Mouse (Mus musculus): ENCODE measurements around the gene E130218I03Rik. TPM values are rescaled to one million over a fixed set of nuclear protein-coding genes. Genes with fewer than 3 reads are reported as not detected.
"Not testable (repeated sequence)": the region's sequence is repeated elsewhere in the genome, so short reads cannot be mapped to it uniquely, and the experiment has no call there.

E130218I03Rik gene
- polyA plus RNA-seq, 1 experiment from 2014 or later = 0.67 TPM

DNA sequence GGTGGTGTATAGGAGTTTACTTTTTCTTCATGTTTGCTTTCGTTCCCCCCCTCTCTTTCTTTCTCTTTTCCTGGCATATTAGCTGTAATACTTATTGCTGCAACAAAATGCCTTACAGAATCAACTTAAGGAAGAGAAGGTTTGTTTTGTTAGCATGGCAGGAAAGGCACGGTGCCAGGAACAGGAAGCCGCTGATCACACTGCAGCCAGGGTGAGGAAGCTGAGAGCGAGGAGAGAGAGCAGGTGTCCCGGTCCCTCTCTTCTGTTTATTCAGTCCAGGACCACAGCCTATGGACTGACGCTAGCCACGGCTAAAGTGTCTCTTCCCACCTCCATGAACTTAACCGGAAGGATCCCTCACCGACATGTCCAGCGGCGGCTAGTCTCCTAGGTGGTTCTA lies 14.9 kb downstream of the E130218I03Rik start:
- no peak overlapping the region for H3K9ac ChIP-seq (replicated peaks; ENCODE audit: low read length)
- no peak overlapping the region for H3K4me3 ChIP-seq (ENCODE audit: low read length)
- 47% methylated on average over 11 of the region's 11 CpGs for WGBS
- no peaks in the 10 kb centered on the region for H3K9me3 ChIP-seq (ENCODE audit: low read length)
- no peak for ATAC-seq (ENCODE audit: low FRiP score, low TSS enrichment)
- H3K4me1 ChIP-seq (ENCODE audit: insufficient read depth, low read length) = peaks cover 27% of the 10 kb centered on the region
- H3K27me3 ChIP-seq (ENCODE audit: insufficient read depth, low read length) = peaks cover 6% of the 10 kb centered on the region
- H3K36me3 ChIP-seq (ENCODE audit: insufficient read depth, low read length) = no peaks in the 10 kb centered on the region
- H3K4me2 ChIP-seq (replicated peaks; ENCODE audit: low read depth, low read length) = no peak overlapping the region
- H3K27ac ChIP-seq (ENCODE audit: low read length) = no peak overlapping the region; the same call in 1 of the 2 replicates

DNA sequence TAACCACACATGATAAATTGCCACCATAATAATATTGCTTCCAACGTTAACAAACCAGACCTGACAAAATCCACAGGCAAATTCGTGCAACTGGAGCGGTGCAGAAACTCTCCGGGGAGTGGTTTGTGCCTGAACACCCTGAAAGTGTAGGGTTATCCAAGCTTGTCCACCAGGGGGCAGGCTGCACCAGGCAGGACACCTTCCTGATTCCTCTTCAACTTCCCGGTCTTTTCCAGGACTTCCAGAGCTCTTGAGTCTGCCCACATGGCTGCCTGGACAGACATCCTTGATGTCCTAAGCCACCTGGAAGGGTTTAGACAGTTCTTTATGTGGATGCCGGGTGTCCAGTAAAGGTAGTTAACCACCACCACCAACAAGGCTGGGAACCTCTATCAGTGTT lies 19.7 kb downstream of the E130218I03Rik start:
- ATAC-seq (ENCODE audit: low FRiP score, low TSS enrichment) = no peak
- Histone ChIP-seq H3K4me3 (ENCODE audit: low read length) (no peak overlapping the region), H3K27ac (ENCODE audit: low read length) (no peak overlapping the region), H3K27me3 (ENCODE audit: insufficient read depth, low read length) (no peaks in the 10 kb centered on the region), H3K36me3 (ENCODE audit: insufficient read depth, low read length) (no peaks in the 10 kb centered on the region), H3K9ac (replicated peaks; ENCODE audit: low read length) (no peak overlapping the region), H3K4me1 (ENCODE audit: insufficient read depth, low read length) (no peaks in the 10 kb centered on the region), H3K9me3 (ENCODE audit: low read length) (no peaks in the 10 kb centered on the region; the same call in 1 of the 2 replicates), H3K4me2 (replicated peaks; ENCODE audit: low read depth, low read length) (no peak overlapping the region)
- 33% methylated on average over 6 of the region's 6 CpGs for WGBS

DNA sequence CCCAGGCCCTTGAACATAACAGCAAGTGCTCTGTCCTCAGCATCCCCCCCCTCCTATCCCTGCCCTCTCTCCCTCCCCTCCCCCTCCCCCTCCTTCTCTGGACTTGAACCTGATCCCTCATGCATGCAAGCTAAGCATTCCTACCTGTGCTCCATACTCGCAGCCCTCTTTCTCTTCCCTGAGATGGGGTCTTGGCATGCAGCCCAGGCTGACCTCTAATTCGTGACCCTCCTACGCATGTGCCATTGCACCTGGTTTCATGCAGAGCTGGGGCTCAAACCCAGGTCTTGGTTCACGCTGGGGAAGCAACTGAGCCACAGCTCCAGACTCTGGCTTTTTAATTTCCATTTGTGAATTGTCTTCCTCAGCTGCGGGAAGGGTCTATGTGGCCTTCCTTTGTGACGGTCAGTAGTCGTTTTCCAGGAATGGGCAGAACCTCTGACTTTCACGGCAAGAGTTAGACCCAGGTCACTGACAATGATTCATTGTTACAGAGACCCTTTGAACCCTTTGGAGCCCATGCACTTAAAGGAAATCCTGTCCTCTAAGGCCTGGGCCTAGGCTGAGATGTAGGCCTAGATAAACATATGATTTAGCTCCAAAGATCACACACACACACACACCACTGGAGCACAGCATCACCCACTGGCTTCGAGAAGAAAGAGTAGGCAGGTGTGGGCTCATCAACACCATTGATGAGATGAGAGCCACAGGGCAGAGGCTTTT lies 22.6 kb downstream of the E130218I03Rik start:
- Histone ChIP-seq H3K4me1 (ENCODE audit: insufficient read depth, low read length) (no peaks in the 10 kb centered on the region), H3K27ac (ENCODE audit: low read length) (0 out of 2 replicates have a peak overlapping the region, but pooled peaks have one; percentile 15)

DNA sequence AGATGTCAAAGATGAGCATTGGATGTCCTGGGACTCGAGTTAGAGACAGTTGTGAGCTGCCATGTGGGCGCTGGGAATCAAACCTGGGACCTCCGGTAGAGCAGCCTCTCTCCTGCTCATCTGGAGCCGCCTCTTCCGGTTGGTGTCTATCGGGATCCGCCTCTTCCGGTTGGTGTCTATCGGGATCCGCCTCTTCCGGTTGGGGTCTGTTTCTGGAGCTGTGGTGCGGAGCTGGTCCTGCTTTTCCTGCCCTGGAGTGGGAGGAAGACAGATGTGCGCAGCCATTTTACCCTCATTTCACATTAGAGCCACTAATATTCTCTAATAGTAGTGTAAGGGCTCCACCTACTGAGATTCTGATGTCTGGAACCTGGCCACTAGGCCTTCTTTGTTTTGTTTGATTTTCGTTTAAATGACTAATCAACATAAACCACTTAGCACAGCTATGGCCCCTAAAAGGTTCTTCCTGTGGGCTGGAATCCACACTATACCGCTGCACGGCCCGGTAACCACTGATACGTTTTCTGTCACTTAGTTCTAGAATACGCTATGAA lies 24.7 kb downstream of the E130218I03Rik start:
- H3K9me3 ChIP-seq (ENCODE audit: low read length) = no peaks in the 10 kb centered on the region; the same call in 1 of the 2 replicates
- H3K36me3 ChIP-seq (ENCODE audit: insufficient read depth, low read length) = no peaks in the 10 kb centered on the region
- no peak overlapping the region for H3K4me2 ChIP-seq (replicated peaks; ENCODE audit: low read depth, low read length)
- 77% methylated on average over 19 of the region's 19 CpGs for WGBS
- H3K9ac ChIP-seq (replicated peaks; ENCODE audit: low read length) = no peak overlapping the region
- H3K27ac ChIP-seq (ENCODE audit: low read length) = no peak overlapping the region
- H3K4me1 ChIP-seq (ENCODE audit: insufficient read depth, low read length) = peaks cover 6% of the 10 kb centered on the region
- ATAC-seq (ENCODE audit: low FRiP score, low TSS enrichment) = no peak
- no peaks in the 10 kb centered on the region for H3K27me3 ChIP-seq (ENCODE audit: insufficient read depth, low read length)
- no peak overlapping the region for H3K4me3 ChIP-seq (ENCODE audit: low read length)

More for the DNA sequence above, 22.6 kb downstream of the E130218I03Rik start:
- Histone ChIP-seq H3K9ac (replicated peaks; ENCODE audit: low read length) (no peak overlapping the region), H3K4me3 (ENCODE audit: low read length) (no peak overlapping the region), H3K27me3 (ENCODE audit: insufficient read depth, low read length) (no peaks in the 10 kb centered on the region), H3K9me3 (ENCODE audit: low read length) (no peaks in the 10 kb centered on the region; the same call in 1 of the 2 replicates), H3K4me2 (replicated peaks; ENCODE audit: low read depth, low read length) (no peak overlapping the region), H3K36me3 (ENCODE audit: insufficient read depth, low read length) (no peaks in the 10 kb centered on the region)
- ATAC-seq (ENCODE audit: low FRiP score, low TSS enrichment) = no peak
- WGBS = 29% methylated on average over 9 of the region's 9 CpGs

DNA sequence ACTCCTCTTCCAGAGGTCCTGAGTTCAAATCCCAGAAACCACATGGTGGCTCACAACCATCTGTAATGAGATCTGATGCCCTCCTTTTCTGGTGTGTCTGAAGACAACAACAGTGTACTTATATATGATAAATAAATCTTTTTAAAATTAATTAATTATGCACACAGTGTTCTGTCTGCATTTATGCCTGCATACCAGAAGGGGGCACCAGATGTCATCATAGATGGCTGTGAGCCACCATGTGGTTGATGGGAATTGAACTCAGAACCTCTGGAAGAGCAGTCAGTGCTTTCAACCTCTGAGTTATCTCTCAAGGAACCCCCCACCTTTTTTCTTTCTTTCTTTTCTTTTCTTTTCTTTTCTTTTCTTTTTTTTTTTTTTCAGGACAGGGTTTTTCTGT lies 26.2 kb downstream of the E130218I03Rik start:
- ATAC-seq (ENCODE audit: low FRiP score, low TSS enrichment) = not testable (repeated sequence)

DNA sequence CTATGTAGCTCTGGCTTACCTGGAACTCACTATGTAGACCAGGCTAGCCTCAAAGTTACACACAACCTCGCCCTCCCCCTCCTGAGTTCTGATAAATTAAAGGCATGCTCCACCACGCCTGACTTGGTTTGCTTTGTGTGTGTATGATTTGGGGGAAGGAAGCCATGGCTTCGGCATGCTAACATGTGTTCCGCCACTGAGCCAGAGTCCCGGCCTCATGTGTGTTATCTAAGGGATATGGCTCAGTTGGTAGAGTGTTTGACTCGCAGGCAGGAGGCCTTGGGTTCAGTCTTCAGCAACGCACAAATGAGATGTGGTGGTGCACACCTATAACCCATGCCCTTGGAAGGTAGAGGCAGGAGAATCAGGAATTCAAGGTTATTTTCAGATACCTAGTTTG lies 28.5 kb downstream of the E130218I03Rik start:
- H3K4me1 ChIP-seq (ENCODE audit: insufficient read depth, low read length) = peaks cover 6% of the 10 kb centered on the region
- ATAC-seq (ENCODE audit: low FRiP score, low TSS enrichment) = no peak
- WGBS = 79% methylated on average over 7 of the region's 7 CpGs
- H3K27me3 ChIP-seq (ENCODE audit: insufficient read depth, low read length) = no peaks in the 10 kb centered on the region
- no peak overlapping the region for H3K9ac ChIP-seq (replicated peaks; ENCODE audit: low read length)
- H3K9me3 ChIP-seq (ENCODE audit: low read length) = no peaks in the 10 kb centered on the region
- no peak overlapping the region for H3K4me3 ChIP-seq (ENCODE audit: low read length)
- H3K27ac ChIP-seq (ENCODE audit: low read length) = no peak overlapping the region
- H3K4me2 ChIP-seq (replicated peaks; ENCODE audit: low read depth, low read length) = no peak overlapping the region
- H3K36me3 ChIP-seq (ENCODE audit: insufficient read depth, low read length) = peaks cover 5% of the 10 kb centered on the region

More for the DNA sequence above, 26.2 kb downstream of the E130218I03Rik start:
- H3K4me1 ChIP-seq (ENCODE audit: insufficient read depth, low read length); H3K36me3 ChIP-seq (ENCODE audit: insufficient read depth, low read length); H3K4me2 ChIP-seq (replicated peaks; ENCODE audit: low read depth, low read length); H3K27me3 ChIP-seq (ENCODE audit: insufficient read depth, low read length); H3K27ac ChIP-seq (ENCODE audit: low read length); H3K4me3 ChIP-seq (ENCODE audit: low read length); H3K9ac ChIP-seq (replicated peaks; ENCODE audit: low read length); H3K9me3 ChIP-seq (ENCODE audit: low read length): not testable (repeated sequence)

DNA sequence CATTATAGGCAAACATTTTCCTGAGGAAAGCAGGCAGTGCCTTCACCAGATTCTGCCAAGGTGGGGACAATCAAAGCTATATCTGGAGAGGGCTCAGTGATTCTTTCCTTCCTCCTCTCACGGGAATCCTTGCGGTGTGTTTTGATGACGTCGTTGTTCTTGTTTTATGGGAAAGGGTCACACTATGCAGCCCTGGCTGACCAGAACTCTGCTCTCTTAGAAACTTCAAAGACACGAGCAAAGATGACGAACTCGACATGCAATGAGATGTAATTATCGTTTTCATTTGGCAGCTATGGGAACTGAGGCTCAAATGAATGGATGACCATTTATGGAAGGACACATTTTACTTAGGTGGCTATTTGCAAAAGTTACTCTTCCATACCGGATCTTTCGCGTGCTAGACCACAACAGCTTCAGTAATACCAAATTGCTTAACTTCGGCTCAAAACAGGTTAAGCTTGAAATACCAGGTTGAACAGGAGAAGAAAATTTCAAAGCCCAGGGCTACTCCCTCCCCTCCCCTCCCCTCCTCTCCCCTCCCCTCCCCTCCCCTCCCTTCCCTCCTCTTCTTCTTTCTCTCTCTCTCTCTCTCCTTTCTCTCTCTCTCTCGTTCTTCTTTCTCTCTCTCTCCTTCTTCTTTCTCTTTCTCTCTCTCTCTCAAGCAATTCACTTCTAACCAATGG lies 29.4 kb downstream of the E130218I03Rik start:
- no peaks in the 10 kb centered on the region for H3K9me3 ChIP-seq (ENCODE audit: low read length)
- peak overlapping the region; percentile 61 for H3K27ac ChIP-seq (ENCODE audit: low read length)
- H3K4me2 ChIP-seq (replicated peaks; ENCODE audit: low read depth, low read length) = peak overlapping the region; percentile 48
- H3K9ac ChIP-seq (replicated peaks; ENCODE audit: low read length) = peak overlapping the region; percentile 51; the same call in 1 of the 2 replicates
- peaks cover 6% of the 10 kb centered on the region for H3K4me1 ChIP-seq (ENCODE audit: insufficient read depth, low read length)
- H3K27me3 ChIP-seq (ENCODE audit: insufficient read depth, low read length) = no peaks in the 10 kb centered on the region
- peak overlapping the region; percentile 31 for H3K4me3 ChIP-seq (ENCODE audit: low read length)
- WGBS = 13% methylated on average over 12 of the region's 13 CpGs
- no peak for ATAC-seq (ENCODE audit: low FRiP score, low TSS enrichment)
- peaks cover 13% of the 10 kb centered on the region for H3K36me3 ChIP-seq (ENCODE audit: insufficient read depth, low read length)

DNA sequence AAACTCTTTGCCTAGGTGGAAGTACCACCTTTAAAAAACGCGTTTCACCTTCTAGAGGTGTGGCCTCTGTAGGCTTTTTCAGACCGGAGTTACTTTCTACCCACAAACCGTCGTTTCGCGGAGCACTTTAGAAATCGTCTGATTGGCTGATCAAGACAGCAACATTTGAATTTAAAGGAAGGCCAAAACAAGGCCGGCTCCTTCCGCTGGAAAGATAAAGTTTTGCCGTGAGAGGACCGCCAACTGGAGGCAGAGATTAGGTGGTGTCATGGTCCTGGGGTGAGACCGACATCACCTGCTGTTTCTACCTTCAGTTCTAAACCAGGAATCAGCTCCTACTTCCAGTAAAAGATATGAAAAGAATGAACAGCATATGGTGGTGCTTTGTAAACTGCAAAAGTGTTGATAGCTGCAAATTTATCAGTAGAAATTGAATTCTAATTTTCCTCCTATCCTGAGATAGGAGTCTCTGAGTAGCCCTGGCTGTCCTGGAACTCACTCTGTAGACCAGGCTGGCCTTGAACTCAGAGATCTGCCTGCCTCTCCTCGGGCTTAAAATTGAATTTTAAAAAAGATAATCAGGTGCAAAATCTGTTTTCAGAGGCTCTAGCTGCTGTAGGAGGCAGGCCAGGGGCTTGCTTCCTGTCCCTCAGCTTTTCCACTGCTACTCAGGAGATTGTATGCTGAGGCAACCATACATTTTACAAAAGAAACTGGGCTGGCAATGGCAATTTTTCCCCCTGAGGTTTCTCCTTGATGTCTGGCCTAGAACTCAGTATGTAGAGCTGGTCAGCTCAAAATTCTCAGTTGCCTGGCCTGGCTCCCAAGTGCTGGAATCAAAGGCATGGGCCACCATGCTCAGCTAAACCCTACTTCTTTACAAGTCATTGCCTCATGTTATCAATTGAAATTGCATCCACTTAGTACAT lies 30.2 kb downstream of the E130218I03Rik start:
- Histone ChIP-seq H3K4me2 (replicated peaks; ENCODE audit: low read depth, low read length) (peak overlapping the region; percentile 48), H3K4me3 (ENCODE audit: low read length) (peak overlapping the region; percentile 31), H3K36me3 (ENCODE audit: insufficient read depth, low read length) (peaks cover 19% of the 10 kb centered on the region), H3K9ac (replicated peaks; ENCODE audit: low read length) (peak overlapping the region; percentile 51), H3K4me1 (ENCODE audit: insufficient read depth, low read length) (peaks cover 6% of the 10 kb centered on the region), H3K27me3 (ENCODE audit: insufficient read depth, low read length) (no peaks in the 10 kb centered on the region), H3K27ac (ENCODE audit: low read length) (peak overlapping the region; percentile 61), H3K9me3 (ENCODE audit: low read length) (no peaks in the 10 kb centered on the region)
- ATAC-seq (ENCODE audit: low FRiP score, low TSS enrichment) = no peak
- WGBS = 6% methylated on average over 14 of the region's 14 CpGs

DNA sequence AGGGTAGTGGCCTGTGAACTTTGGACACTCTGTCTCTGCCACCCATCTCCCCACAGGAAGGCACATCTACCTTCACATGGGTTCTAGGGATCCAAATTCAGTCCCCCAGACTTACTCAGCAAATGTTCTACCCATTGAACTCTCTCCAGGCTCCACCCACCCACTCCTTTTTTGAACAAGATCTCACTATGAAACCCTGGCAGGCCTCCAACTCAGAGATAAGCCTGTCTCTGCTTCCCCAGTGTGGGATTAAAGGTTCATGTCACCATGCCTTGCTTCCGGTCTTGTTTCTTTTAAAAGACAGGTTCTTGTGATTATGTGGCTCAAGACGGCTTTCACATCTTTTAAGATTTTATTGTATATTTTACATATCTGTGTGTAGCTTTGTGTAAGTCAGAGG lies 41.5 kb downstream of the E130218I03Rik start:
- Histone ChIP-seq H3K9ac (replicated peaks; ENCODE audit: low read length) (no peak overlapping the region), H3K4me1 (ENCODE audit: insufficient read depth, low read length) (peaks cover 22% of the 10 kb centered on the region), H3K4me2 (replicated peaks; ENCODE audit: low read depth, low read length) (no peak overlapping the region), H3K4me3 (ENCODE audit: low read length) (no peak overlapping the region), H3K27ac (ENCODE audit: low read length) (no peak overlapping the region), H3K27me3 (ENCODE audit: insufficient read depth, low read length) (no peaks in the 10 kb centered on the region), H3K9me3 (ENCODE audit: low read length) (no peaks in the 10 kb centered on the region), H3K36me3 (ENCODE audit: insufficient read depth, low read length) (peaks cover 28% of the 10 kb centered on the region)
- ATAC-seq (ENCODE audit: low FRiP score, low TSS enrichment) = no peak
- WGBS = 91% methylated on average over 2 of the region's 2 CpGs

Measured in kidney, embryonic 16.5 days (tissue).